Mouse (Mus musculus) adrenal gland, postnatal 25 days (tissue): ENCODE results near the gene Rbm24. TPM values are rescaled to one million over a fixed set of nuclear protein-coding genes. Genes with fewer than 3 reads are reported as not detected.

Experiments used
- DNase-seq: peaks from one replicate; pipeline ENCODE4 v3.0.0; 2021; ENCODE audit warnings: mixed read lengths
- long read RNA-seq: library from polyadenylated mRNA; stranded (forward); transcript quantifications from one replicate; pipeline ENCODE4 v2.0.0, GENCODE M21; 2021
- total RNA-seq: library from RNA; stranded (reverse); gene quantifications from 2 replicates; pipeline ENCODE4 v1.2.3, GENCODE M21; 2021

Rbm24 gene
- 10.4 and 17.8 TPM in 2 replicates for total RNA-seq
- long read RNA-seq, transcript Rbm24-201 (4 exons, 3,086 nt): major isoform, 7 of 11 reads
- long read RNA-seq, partial matches to known transcripts: 0 of 11 reads
- long read RNA-seq, other reads (novel, unspliced or antisense): 4 of 11 reads

DNA sequence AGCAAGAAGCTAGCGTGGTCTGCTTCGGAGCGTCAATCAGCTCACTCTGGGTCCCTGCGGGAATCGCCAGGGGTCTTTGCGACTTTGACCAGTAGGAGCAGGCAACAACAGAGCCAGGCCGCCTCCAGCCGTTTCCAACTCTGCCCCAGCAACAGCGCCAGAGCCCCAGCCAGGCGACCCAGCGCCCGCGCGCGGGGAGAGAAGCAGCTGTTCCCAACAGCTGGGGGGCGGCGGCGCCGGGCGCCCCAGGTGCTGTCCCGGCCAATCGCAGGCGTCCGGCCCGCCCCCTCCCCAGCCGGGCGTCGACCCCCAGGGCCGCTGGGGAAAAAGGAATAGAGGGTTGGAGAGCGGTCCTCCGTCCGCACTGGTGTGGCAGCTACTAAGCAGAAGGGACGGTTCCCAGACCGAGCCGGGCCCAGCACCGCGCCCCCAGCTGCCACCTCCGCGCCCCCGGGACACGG, at the start of gene Rbm24:
Rbm24 (plus strand) TSS at position 294 of the 461 bp plus-strand sequence.
- DNase-seq: peak; percentile 61

DNA sequence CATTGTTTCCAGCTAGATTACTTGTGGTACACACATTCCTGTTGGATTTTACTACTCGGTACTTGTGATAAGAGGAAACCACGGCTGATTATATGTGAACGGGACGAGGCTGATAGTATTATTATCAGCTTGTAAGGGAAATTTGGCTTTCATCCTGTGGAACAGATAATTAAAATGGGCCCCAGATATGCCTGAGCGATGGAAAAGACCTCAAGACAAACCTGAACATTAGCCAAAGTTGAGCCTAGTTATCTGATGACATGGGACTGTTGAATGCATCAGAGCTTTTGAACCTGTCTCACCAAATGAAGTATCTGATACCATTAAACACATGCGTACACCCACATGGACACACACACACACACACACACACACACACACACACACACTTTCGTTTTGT, 45.4 kb upstream of the Rbm24 start:
- DNase-seq: no peak

DNA sequence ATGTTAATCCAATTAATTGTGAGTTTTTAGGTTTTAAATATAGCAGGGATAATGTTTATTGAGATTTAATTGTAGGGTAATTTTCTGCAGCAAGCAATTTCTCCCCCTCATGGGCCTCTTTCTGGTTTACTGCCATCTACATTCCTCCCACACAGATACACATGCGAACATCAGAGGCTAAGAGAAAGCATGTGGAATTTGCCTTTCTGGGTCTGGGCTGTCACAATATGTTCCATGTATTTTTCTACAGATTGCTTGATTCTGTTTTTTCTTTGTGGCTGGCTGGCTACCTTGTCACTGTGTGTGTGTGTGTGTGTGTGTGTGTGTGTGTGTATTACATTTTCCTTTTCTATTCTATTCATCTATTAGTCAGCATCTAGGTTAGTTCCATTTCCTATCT, 42.9 kb upstream of the Rbm24 start:
- DNase-seq: no peak

DNA sequence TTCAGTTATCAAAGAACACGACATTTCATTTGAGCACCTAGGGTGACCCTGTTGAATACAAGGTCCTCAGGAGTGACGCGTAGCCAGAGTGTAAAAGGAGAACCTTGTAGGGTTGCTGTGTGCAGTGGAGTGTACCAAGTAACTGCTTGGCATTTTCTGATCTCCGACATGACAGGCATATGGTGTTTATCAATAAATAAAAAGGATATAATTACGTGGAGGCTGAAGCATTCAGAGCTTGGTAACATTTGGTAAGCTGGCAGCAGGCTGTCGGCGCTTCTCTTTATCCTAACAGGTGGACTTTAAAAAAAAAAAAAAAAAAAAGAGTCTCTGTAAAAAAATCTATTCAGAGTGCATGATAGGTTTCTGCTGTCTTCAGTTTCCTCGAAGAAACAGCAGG, 30.8 kb upstream of the Rbm24 start:
- no peak for DNase-seq

DNA sequence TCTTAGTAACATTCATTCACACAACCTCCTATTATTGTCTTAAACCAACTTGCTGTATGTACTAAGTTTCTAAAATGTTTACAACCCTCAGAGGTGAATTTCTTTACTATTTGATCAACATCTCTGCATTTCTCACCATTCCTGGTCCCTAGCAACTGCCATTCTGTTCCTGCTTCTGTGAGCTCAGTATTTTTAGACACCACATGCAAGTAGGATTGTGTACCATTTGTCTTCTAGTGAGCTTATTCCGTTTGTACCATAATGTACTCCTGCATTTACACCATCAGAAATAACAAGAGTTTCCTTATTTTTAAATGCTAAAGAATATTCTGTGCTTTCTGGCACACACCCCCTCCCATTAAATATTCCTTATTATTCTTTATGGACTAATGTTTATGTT, 26.6 kb upstream of the Rbm24 start:
- DNase-seq: no peak

DNA sequence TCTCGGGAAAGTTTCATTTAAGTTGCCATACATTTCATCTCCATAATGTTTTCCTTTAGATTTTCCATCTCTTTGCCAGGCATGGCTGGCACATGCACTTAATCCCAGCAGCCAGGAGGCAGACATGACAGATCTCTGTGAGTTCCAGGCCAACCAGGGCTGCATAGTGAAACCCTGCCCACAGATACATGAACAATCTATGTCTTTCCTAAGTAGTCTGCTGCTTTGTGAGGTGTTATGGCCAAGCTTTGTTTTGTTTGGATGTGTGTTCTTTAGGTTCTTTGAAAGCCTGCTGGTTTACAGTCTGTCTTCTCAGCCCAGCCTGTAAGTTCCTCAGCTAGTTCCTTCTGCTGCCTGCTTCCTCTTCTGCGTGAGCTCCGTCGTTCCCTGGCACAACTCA, 25.3 kb upstream of the Rbm24 start:
- no peak for DNase-seq

DNA sequence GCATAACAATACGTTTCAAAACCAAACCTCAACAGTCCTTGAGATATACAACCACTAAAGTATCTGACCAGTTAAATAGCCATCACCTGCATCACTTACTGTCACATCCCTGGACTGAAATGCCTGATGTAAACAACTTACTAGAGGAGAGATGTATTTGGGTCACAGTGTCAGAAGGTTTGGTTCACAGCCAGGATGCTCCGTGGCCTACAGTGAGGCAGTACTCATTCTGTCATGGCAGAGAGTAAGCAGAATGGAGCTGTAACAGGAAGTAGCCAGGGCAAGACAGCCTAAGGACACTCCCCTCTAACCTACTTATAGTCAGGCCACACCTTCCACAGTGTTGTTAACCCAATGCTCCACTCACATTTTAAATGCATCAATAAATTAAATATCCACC, 24.3 kb upstream of the Rbm24 start:
- DNase-seq: no peak

DNA sequence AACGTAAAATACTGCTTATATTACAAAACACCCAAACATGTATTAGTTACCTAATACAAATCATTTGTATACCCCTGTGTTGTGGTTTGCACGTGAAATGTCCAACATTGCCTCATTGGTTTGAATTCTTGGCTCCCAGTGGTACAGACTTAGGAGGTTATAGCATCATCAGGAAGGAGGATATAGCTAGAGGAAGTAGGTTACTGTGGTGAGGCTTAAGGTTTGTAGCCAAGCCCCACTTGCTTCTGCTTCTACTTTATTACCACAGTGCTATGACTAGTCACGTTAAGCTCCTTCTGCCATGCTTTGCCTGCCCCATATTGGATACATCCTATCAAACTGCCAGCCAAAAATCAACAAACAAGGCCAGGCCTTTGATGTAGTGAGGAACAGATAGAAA, 21.0 kb upstream of the Rbm24 start:
- no peak for DNase-seq

DNA sequence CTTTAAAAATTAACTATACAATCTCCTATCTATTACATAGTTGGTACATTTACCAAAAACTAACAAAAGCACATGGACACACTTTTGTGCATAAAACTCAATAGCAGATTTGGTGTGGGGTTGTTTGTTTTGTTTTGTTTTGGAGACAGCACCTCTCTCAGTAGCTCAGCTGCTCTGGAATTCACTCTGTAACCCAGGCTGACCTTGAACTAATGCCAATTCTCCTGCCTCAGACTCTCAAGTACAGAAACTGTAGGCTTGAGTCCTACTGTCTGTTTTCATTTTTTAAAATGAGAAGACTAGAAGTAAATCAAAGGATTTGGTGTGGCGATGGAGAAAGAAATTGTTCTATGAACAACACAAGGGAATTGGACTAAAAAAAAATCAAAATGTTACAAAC, 11.1 kb upstream of the Rbm24 start:
- no peak for DNase-seq

DNA sequence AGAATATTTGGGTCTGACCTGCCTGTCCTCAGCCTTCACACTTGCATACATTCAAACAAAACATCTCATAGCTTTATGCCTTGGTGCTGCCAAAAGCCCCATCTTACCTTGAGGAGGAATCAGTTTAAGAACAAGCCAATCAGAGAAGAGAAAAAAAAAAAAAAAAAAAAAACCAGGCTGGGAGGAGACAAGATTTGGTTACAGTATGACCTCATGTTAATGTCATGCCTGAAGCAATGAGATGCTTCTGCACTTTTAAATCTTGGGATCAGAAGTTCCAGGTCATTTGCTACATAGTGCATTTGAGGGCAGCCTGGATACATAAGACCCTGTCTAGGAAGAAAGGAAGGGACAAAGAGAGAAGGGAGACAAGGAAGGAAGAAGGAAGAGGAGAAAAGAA, 6.0 kb upstream of the Rbm24 start:
- no peak for DNase-seq

DNA sequence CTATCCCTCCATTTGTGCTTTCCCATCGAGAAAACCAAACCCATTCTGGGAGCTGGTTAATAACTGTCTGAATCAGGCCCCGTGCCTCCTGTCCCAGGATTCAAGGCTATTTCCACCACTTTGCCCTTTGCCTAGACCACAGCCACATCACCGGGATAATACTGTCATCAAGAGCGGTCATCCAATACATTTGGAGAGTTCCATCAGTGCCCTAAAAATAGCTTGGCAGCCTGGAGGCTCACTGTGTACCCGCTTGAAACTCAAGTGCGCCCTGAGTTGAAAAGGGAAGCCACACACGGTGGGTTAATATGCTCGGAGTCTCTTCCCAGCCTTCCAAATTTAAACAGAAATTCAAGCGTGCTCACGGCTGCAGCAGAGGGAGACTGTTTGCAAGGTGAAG, 4.6 kb upstream of the Rbm24 start:
- peak; percentile 10 for DNase-seq

DNA sequence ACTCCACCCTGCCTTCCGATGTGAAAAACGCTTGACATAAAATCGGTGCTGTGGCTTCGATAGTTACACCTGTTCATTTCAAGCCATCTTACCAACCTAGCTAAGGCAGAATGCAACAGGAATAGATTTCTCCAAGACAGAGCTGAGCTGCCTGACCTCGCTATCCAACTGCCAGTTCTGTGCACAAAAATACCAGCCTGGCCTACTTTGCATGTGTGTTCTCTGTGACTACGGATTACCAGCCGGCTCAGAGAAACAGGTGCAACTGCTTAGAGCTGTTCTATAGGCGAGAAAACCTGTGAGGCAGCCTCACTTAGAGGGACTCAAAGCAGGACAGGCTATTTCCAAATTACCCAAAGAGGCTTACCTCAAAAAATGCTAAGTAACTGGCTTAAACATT, 4.2 kb upstream of the Rbm24 start:
- no peak for DNase-seq

DNA sequence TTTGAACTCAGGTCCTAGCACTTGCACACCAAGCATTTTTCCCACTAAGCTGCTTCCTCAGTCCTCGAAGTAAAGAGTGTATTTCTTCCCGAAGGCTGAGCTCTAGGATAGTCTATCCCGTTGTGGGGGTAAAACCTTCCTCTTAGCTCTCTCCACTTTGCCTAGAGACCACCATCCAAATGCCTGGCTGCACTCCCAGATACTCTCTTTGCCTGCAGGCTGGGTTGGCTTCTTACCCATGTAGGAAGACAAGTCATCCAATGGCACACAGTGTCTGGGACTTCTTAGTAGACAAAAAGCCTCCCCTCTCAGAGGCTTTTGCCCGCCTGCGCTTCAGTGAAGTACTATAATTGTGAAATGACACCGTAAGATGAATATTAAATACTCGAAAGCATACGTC, 2.2 kb upstream of the Rbm24 start:
- DNase-seq: no peak

DNA sequence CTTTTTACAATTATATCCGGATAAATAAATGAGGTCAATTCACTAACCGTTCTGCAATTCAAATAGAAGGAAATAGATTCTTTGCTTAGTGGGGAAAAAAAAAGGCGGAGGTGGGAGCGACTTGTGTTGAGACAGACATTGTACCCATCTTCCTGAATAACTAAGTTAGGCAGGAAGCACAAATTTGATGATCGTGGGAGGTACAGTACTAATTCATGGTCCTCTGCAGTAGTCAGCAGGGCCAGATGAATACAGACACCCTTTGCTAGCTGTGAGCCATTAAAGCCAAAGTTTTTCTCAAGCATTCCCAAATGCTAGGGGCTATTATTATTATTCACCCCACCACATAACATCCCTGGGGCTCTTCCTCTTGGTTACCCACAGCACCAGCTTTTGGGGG, 640 bp upstream of the Rbm24 start:
- no peak for DNase-seq

DNA sequence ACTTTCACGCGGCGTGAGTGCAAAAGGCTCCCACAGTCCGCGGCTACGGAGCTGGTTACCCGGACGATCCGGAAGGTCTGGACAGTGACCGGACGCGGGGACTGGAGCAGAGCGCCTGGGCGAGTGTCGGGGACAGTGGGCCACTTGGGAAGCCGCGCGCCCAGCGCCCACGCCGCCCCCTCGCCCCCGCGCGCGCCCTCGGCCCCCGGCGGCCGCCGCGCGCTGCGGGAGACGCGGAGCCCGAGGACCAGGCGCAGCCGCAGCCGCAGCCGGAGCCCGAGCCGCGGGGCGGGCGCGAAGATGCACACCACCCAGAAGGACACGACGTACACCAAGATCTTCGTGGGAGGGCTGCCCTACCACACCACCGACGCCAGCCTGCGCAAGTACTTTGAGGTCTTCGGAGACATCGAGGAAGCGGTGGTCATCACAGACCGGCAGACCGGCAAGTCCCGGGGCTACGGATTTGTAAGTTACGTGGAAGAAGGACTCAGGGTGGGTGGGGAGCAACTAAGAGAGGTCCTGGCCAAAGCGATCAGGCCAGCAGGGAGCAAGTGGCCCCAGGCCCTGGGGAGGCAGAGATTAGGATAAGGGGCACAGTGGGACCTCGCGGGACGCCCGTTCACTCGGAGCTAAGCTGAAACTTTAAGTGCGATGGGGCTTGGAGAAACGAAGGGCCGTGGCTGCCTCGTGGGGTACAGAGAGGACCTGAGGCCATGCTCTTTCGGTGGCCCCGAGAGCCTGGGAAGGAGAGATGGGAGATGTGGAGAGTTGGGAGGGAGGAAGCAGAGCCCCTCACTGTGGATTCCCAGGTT, 704 bp downstream of the Rbm24 start:
- peak; percentile 38 for DNase-seq

DNA sequence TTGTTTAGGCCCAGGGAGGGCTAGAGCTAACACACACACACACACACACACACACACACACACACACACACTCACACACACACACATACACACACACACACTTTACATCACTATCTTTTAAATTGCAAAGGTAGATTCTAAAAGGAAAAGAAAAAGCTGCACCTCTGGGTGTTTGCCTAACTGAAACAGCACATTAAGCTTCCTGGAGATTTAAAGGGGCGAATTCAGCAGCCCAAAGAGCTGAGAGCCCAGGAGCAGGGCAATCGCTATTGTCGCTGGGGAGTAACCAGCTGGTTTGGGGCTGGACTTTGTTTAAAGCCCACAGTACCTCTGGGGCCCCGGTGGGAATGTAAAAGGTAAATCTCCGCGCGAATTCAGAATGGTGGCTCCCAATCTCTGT, 1.4 kb downstream of the Rbm24 start:
- peak; percentile 6 for DNase-seq

DNA sequence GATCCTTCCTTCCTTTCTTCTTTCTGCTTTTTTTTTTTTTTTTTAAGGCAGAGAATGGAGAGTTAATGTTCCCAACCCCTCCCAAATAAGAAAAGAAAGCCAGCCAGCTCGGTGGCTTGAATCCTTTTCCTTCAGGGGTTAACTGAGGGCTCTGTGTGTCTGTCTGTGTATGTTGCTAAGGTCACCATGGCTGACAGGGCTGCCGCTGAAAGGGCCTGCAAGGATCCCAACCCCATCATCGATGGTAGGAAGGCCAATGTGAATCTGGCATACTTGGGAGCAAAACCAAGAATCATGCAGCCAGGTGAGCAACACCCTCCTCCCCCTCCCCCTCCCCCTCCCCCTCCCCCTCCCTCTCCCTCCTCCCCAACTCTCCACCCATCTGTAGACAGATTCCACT, 1.9 kb downstream of the Rbm24 start:
- DNase-seq: no peak

DNA sequence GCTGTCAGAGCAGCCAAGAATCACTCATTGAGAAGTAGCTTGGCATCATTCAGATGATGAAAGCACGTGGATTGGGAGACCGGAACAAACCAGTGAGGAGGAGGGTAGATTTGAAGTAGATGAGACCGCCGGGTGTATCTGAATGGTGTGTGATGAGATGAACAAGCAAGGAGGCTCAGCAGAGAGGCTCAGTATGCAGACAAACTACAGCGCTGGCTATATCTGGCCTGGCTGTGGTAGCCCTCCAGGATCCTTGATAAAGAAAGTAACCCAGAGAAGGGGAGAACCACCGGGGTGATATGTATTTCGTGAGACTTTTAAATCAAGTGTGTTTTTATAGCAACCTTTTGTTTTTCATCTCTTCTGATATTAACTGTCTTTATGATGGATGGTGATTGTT, 5.6 kb downstream of the Rbm24 start:
- DNase-seq: no peak

DNA sequence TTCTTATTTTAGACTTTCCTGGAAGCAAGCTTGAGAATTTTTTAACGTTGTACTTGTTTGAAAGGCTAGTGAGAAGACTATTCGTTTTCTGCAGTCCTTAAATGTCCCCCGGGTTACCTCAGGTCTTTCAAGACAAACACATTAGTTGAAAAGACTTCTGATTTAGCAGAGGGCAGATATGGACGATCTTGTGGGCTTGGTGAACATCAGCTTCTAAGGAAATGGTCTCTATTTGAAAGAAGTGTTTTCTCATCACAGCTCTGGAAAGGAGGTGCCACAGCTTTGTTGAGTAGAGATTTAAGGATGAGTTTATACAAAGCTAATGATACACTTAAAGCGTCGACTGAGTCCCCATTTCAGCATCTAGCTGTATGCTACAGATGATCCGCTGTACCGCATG, 6.1 kb downstream of the Rbm24 start:
- DNase-seq: no peak

DNA sequence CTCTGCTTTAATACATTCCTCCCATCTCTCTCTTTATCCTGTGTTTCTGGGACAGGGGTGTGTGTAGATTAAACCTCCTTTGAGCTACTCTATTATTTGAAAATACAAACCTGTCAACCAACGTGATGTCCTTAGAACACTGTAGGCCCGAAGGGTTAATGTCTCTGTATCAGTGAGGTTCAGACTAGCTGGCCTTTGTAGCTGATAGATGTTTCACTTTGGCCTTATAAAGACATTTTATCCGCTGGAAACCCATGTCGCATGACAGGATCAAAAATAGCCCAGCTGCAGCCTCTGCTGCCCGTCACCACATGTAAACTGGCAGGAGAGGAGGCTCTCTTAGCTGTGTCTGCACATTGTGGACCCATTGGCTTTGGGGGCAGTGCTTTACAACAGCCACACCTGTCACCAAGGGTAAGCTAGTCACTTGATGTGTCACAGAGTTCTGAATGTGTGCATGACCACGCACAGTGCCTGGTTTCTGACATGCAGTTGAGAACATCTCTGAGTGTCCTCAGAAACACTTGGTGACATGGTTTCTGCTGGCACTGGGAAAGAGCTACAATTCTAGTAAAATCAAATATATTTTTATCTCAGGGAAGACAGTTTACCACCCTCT, 8.5 kb downstream of the Rbm24 start:
- DNase-seq: no peak

DNA sequence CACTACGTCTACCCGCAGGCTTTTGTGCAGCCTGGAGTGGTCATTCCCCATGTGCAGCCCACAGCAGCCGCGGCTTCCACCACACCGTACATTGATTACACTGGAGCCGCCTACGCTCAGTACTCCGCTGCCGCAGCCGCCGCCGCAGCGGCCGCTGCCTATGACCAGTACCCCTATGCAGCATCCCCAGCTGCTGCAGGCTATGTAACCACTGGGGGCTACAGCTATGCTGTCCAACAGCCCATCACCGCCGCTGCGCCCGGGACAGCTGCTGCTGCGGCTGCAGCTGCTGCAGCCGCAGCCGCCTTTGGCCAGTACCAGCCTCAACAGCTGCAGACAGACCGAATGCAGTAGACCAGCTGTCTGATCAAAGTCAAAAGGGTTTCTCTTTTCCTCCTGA, 10.7 kb downstream of the Rbm24 start:
- DNase-seq: no peak

DNA sequence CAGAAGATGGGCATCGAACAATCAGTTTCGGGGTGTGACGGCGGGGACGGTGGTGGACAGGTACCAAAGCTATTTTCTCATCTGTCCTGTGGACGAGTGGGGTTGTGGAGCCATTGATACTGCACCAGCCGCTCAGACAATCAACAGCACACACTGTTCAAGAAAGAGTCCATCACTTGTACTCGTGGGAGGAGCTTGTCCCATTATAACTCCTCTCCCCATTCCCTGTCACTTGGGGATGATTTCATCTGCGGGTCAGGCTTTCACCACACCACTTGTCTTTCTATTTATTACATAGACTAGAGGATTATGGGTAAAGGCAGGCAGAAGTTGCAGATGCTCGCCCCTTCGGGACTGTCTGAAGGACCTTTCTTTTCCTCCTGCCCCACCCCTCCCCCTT, 11.6 kb downstream of the Rbm24 start:
- no peak for DNase-seq

DNA sequence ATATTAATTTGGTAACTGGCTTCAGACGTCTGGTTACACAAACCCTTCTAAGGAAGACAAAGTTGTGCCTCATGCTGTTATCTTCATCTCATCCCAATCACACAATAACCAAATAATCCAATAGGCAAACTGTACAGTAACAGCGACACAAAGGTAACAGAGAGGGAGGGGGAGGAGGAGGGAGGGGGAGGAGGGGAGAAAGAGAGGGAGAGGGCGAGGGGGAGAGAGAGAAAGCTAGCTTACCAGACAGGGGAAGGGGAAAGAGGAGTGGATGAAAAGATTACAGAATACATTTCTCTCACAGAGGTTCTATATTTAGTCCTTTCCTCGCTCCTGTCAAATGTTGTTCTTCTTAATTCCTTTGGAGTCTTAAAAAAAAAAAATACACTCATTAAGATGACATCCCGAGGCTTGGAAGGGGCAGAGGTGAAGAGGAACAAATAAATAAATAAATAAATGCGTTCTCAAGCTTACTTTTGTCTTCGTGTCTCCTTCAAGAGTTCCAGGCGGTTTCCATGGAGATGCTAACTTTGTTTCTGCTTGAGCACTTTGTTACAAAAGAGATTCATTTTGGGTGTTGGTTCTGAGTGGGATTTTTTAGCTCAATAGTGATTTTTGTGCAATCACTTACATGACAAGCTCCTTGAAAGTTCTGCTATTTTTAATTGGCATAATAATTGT, 15.8 kb downstream of the Rbm24 start:
- no peak for DNase-seq
